Mouse (Mus musculus): ENCODE measurements around the gene Ankrd65.
"Not testable (repeated sequence)": the region's sequence is repeated elsewhere in the genome, so short reads cannot be mapped to it uniquely, and the experiment has no call there.

Gene Ankrd65

DNA sequence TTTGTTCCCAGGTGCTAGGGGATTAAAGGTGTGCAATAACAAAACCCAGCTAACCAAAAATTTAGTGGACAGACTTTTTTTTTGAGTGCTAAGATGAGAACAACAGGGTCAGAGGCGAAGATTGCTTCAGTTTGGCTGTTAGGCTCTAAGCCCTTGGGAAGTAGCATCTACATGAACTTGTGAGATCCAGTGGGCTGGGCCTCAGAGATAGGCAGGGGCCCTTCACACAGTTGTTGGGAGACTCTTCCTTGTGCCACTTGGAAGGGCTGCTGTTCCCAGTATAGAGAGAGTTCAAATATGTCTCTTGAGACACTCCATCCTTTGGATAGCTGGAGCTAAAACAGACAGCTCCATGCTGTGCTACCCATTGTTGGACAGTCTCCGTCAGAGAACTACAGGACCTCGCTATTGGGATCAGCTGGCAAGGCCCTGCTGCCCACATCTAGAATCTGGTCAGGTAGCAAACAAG, at the start of gene Ankrd65:
Ankrd65 (plus strand) TSS at position 419 of the 469 bp plus-strand sequence.
- DNase-seq = no peak

DNA sequence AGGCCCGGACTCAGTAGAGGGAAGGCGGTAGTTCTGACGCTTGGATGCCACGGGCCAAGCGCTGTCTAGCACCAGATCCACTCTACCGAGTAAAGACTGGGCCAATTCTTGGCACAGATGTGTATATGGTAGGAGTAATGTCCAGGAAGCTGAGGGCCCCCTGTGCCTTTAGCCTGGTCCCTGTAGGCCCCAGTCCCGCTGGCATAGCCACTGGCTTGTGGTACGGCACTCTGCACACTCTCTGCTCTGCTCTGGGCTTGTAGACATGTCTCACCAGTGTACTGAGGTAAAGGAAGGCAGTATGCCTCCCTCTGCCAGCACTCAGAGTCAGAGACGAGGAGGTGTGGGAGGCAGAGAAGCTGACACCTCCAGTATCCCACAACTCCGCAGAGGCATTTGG, 49.6 kb upstream of the Ankrd65 start:
- not testable (repeated sequence) for DNase-seq

DNA sequence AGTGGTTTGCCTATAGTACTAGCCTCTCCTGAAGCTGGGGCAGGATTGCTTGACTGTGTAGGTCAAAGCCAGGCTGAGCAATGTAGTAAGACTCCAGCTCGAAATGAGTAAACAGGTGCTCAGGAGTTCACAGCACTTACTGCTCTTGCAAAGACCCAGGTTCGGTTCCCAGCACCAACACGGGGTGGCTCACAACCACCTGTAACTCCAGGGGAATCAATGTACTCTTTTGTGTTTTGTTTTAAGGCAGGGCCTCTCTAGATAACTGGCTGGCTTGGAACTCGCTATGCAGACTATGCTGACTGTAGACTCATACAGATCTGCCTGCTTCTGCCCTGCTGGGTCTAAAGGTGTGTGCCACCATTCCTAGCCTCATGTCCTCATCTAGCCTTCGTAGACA, 47.6 kb upstream of the Ankrd65 start:
- DNase-seq = no peak

DNA sequence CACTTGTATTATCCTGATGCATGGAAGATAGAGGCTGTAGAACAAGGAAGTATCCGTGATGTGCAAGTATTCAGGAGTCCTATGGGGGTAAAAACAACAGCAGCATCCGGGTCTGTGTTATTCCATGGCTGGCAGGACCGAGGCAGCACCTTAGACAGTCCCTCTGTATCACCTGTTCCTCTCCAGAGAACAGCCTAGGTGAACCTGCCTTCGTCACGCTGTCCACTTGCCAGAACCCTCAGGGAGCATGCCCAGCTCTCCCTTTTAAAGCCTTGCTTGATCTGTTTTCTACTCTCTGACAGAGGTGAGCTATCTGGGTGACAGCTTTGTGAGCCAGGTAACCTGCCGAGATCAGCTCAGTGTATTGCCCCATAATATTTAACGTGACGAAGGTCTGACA, 45.8 kb upstream of the Ankrd65 start:
- no peak for DNase-seq

DNA sequence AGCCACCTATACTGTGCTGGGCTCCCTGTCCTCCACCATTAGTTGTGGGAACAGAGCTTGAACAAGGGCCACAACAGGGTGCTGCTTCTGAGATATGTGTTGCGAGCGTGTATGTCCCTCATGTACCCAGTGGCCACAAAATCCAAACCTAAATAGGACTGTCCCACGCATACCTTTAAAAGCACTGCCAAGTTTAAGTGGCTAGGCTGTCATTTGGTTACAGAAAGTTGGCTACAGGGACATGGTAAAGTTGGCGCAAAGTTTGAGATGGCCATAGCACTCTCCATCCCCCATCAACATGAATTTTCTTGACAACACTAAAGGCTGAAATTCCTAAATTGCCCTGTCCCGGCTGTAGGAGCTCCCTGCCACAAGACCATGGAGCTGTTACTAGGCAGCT, 45.1 kb upstream of the Ankrd65 start:
- no peak for DNase-seq

DNA sequence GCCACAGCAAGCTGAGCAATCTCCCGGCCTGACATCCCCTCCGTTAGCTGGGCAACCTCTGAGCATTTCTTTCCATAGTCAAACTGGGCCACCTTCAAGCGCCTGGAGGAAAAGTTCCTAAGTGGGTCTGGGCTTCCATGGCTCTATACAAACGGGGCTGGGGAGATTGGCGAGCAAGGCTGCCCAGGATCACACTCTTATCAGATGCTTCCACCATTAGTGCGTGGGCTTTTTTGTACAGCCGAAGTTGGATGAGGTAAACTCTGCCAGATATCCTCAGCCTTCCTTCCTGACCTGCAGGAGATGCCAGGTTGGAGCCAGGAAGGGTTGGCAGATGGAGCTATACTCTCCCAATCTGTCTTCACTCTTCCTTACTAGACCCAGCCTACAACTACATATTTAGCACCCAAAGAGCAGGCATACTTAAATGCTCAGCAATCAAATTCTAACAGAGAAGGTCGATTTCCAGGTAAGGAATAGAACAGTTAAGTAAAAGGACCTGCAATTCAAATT, 44.1 kb upstream of the Ankrd65 start:
- no peak for DNase-seq

DNA sequence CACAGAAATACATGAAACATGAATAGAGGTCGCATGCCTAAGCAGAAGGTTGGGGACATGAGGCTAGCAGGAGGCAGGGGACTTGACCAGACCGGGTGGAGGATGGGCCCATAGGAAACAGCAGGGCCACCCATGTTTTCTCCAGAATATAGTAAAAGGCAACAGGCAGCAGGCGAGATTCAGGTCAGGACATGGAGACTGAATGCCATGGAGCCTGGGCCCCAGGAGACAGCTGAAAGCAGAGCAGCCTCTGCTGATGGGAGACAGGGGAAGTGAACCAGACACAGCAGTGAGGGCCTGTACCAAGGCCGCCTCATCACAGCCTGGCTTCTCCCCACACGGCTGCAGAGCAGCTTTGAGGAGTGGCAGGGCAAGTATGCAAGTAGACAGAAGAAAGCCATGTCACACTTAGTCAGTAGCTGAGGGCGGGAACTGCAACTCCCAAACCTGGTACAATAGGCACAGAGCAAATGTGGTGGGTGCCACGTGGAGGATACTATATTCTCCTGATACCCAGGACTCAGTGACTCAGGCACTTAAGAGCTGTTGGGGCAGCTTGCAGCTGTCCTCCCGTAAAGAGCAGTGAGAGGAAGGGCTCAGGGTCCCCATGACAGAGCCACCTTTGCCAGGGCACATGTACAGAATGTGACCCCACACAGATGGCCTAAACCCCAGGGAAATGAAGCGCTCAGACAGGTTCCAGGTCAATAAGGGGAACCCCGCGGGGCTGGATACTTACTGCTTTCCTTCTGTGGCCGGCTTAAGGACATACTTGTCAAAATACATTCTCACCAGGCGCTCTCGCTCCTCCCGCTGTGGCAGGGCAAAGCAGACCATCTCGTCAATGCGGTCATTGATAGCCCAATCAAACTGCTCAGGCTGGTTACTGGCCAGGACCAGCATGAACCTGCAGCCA, 43.4 kb upstream of the Ankrd65 start:
- no peak for DNase-seq

DNA sequence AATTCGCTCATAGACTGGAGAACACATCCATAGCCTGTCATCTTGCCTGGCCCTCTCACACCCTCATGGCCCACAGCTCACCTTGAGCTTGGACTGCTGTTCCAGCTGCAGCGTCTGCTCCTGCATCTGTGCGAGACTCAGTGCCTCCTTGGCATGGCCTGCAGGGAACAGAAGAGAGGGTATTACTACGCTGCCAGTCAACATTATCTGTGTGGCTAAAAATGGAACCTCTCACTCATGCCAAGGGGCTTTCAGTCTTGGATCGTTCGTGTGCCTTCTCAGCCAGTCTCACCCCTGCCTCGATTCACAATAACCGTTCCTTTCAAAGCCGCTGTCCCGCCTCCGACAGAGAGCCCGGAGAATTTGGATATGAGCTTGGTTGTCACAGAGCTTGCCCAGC, 33.2 kb upstream of the Ankrd65 start:
- DNase-seq = no peak

DNA sequence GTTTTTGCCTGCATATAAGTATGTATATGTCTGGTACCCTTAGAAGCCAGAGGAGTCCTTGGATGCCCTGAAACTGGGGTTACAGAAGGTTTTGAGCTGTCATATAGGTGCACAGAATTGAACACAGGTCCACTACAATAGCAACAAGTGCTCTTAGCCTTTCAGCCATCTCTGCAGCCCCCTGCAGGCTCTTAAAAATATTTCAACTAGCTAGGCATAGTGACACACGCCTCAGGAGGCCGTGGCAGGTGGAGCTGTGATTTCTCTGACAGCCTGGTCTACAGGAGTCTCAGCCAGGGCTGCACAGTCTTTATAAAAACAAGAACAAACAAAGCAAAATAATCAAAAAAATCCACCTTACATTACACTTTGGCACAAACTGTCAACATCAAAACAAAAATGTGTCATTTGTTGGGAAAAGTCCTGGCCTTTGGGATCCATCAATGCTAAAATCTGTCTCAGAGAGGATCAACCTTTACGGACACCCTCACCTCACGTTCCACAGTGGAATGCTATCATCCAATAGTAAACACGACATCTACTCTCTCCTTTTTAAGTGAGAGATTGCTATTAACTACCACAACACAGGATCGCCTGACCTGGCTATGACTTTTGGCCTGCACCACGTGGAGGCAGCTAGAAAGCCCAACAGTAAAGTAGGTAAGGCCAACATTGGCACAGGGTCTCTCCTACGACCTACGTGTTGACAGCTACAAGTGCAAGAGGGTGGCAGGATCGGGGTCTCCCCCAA, 30.2 kb upstream of the Ankrd65 start:
- peak; percentile 56 for DNase-seq

DNA sequence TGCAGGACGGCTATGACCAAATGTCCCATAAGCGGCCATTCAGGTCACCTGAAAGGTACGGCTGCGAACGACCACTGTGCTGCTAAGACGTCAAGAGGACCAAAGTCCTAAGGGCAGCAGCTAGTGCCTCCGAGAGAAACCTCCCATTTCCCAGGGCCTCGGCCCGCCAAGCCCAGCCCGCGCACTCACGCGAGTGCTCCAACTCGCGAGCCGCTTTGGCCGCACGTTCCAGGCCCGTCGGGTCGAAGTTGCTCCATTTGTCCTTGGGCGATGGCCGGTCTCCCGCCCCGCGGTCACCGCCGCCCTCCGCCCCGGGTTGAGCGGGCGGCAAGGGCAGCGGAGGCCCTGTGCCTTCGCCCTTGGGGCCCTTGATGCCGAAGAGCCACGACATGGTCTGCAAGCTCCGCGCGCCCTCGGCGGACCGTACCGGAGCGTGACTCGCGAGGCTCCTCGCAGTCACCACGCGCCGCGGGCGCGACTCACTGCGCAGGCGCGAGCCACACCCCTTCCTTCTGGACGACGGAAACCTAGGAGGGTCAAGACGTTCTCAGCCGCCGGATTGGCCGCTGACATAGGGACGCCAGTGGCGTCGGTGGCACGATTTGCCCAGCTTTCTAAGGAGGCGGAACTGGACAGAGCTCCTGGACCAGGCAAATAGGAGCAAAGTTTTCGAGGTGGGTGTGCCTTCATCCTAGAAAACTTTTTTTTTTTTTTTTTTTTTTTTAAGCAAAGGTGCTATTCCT, 29.5 kb upstream of the Ankrd65 start, which contains the start of gene Atad3a:
Atad3a (minus strand) TSS at position 481 of the 743 bp plus-strand sequence.
- DNase-seq = peak; percentile 96

DNA sequence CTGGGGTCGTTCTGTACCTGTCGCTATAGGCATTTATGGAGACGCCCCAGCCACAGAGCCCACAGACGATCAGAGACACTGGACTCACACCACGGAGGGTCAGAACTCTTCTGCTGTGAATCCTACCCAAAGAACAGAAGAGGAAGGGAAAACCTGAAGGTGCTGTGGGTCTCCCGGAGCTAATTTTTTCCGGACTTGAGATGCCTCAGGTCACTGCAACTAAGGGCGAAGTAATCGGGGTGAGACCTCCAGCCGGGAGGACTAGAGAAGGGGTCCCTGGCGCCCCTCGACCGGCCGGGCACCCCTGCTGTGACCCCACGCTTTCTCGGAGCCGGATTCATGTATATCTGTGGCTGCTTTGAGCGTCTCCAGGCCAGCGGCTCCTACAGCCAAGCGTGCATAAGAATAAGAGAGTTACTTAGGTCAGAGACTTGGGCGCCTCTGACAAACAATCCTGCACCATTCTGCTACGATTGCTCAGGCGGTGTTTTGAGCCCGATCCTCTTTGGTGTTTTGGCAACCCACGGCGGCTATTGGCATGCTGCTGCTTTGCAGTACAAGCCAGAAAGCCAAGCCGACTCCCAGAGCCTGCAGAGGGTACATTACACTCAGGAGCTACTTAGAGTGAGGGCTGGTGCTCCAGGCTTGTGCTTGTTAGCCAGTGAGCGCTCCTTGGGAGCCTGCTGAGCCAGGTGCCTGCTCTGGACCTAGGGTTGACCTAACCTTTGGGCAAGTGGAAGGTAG, 28.7 kb upstream of the Ankrd65 start:
- peak; percentile 18 for DNase-seq

DNA sequence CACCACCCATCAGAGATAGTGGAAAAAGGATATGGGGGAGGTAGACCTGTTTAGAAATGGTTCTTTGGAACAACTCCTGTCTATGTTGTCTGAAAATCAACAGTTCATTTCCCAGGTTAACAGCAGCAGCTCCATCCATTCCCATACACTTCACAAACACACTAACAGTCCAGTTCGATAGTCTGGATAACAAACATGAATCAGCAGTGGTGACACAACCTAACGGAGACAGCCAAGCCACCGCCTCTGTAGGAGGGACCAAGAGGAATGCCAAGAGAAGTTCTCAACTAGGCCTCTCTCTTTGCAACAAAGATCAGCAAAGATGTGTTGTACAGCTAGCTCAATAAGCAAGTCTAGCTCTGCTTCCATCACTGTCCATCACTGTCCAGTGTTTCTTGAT, 27.9 kb upstream of the Ankrd65 start:
- DNase-seq = no peak

DNA sequence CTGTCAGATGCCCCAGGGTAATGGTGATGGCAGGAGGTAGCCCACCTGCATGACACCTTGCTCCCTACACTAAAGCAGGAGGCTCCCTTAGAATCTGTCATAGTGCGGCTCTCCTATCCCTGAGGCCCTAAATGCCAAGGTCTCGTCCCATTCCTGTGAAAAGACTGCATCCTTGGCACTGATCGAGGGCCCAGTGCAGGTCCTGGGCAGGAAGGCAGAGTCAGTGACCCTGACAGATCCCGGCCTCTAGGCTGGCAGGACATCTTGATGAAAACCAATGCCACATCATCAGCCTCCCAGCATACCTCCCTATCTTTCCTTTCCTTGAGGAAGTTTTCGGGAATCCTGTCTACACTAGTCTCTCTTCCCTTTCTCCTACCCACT, 20.8 kb upstream of the Ankrd65 start:
- no peak for DNase-seq

DNA sequence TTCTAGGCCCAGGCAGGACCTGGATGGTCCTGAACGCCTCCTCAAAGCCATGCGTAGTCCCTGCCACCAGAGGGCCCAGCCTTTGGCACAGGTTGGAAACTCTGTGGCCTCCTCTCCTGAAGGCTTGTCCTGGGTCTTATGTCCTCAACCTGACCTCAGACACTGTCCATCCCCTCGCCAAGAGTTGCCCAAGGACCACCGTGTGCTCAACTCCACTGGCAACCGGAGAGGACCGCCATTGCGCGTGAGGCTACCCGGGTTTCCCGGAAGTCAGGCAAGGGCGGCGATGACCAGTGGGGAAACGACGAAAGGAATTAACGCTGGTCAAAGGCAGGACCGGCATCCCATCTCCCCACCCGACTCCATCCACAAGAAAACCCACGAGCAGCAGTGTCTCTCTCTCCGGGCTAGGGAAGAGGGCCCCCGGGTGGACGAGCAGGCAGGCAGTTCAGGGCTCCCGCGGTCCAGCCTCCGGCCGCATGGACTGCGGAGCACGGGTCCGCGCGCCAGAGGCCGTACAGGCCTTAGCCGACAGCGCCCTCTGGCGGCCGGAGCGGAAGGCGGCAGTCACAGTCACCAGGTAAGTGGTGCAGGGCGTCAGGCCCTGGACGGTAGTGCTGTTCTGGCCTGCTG, 20.2 kb upstream of the Ankrd65 start:
- DNase-seq = peak; percentile 85

DNA sequence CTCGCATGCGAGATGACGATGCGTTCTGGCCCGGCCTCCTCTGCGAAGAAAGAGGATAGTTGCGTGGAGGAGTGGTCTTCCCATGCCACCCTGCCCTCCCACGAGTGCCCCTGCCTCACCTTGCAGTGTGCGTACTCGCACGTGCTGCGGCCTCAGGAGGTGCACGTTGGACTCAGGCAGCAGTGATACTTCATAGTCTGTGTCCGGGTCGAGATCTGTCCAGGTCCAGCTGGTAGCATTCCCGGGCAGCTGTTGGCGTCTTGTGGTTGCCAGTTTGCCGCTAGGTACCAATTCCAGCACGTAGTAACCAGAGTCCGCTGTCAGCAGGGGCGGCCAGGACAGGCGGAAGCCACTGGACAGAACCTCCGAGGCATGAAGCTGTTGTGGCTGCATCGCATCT, 19.6 kb upstream of the Ankrd65 start:
- DNase-seq = no peak

DNA sequence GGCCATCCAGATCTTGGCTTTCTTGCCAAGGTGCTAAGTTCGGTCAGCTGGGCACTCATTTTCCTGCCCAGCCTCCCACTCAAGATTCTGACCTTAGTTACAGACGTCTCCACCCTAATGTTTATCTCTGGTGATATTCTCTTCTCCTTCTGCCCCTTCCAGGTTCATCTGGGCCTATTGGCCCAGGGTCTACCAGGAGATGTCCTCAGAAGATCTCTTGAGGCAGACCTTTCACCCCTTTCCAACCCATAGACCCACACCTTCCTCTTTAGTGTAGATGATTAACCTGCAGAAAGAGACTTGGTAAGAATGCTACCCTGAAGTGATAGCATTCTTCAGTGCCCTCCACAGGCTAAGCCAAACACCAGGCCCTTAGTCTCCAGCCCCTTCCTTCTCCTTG, 18.5 kb upstream of the Ankrd65 start:
- DNase-seq = no peak

DNA sequence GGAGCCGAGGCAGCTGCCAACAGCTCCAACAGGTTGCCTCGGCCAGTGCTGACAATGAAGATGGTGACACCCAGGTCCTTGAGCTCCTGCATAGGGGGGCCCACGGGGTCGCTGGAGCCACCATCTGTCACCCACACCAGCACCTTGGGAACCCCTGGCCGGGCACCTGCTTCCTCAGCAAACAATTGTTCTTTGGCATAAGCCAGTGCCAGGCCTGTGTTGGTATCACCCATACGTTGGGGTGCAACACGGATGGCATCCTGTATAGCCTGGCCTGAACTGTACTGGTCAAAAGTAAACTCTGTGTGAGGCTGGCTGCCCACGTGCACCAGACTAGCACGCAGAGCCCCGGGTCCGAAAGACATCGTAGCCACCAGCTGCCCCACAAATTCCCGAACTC, 17.5 kb upstream of the Ankrd65 start:
- no peak for DNase-seq

DNA sequence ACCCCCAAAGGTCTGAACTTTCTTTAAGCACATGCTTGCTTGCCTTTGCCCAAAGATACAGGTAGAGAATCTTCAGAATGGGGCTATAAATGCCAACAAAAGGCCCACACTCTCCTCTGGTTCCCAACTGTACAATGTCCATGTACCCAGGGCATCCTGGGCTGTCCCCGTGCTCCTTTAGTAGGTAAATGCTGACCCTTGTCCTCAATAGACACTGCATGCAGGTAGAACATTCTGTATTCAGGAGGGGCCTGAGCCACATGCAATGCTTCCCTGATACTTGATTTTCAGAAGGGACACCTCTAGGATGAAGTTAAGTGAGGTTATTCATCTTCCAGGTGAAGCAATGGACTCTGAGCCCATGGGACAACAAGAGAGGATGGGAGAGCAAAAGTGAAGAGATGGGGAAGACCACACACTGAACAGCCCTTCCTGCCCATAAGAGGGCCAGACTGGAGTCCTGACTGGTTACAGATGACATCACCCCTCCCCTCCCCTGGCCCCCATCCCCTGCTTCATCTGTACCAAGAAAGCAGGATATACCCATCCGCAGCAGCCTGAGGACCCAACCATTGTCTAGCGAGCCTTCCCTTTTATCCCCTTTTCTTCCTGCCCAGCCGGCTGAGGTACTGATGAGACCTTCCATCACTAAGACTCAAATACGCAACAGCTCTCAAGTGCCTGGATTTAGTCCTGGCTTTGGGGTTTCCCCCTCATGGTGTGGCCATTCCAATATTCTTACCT, 16.7 kb upstream of the Ankrd65 start:
- no peak for DNase-seq

DNA sequence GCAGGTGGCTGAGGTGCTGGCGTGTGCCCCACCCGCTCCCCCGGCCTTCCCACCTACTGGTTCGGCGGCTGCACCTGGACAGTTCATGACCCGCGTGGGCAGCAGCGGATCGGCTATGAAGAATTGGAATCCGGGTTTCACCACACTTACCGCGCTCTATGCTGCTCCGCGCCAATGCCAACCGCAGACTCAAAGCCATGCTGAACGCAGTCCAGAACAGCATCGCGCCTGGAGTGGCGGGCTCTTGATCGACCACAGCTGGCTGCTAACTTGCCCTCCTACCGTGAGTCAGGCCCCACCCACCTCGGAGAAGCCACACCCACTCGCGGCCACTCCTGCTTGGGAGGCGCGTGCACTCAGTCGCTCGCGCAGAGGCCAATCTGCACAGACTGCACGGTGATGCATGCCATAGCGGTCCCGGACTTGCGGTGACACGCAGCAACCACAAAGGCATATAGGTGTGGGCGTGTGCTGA, 15.9 kb upstream of the Ankrd65 start, which contains the start of gene Vwa1:
Vwa1 (minus strand) TSS at position 419 of the 475 bp plus-strand sequence.
- DNase-seq = peak; percentile 91

DNA sequence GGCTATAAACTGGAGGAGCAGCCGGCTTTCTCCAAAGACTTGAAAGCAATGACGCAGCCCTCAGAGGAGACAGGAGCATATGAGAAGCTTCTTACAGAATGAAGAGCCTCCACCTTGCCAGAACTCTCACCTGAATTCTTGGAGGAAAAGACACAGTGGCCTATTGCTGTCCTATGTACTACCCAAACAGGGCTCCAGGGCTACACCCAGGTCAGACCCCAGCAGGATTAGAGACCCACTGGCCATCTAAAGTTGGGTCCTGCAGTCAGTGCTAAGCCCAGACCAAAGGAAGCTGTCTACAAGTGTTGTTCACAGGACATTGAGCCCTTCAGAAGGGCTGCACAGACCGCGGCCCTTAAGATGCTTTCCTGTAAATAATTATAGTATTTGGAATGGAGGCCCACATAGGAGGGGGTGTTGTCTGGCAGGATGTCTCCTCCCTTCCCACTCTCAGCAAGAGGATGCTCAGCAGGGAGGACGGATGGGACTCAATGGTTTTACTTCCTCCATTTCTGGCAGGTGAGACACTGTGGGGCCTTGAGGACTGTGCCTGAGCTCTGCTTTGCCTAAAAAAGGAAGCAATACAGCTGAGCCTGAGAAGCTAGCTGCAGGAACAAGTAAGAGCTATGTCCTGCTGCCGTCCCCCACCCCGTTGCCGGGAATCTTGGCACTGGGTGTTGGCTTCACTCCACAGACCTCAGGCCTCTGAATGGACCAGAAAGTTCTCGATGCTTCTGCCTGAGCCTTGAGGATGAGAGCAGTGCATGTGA, 15.1 kb upstream of the Ankrd65 start:
- DNase-seq = no peak
